Mouse (Mus musculus) CH12.LX (cell line): ENCODE data around the gene Shbg. TPM values are rescaled to one million over a fixed set of nuclear protein-coding genes. Genes with fewer than 3 reads are reported as not detected.

Experiments
- DNase-seq: peaks from one replicate; pipeline ENCODE4 v3.0.0-alpha.2; 2013; ENCODE audit errors: extremely low read depth
- H3K27ac ChIP-seq: 2 replicates; pipeline ENCODE4 v1.5.1; 2012; ENCODE audit warnings: low read depth, mild to moderate bottlenecking, control low read depth, moderate library complexity; ENCODE audit not compliant: insufficient read depth
- H3K27me3 ChIP-seq: replicated peaks from 2 replicates; pipeline ENCODE3; 2012; ENCODE audit warnings: inconsistent platforms
- H3K36me3 ChIP-seq, 2 experiments: replicated peaks in 1 of 2; 2 replicates each; pipeline versions ENCODE3 to v1.6.1; 2012; ENCODE audit warnings: inconsistent platforms in 1 of 2, low read length in 1 of 2, mild to moderate bottlenecking in 1 of 2, mixed read lengths in 1 of 2, moderate library complexity in 1 of 2; ENCODE audit not compliant: control insufficient read depth in 1 of 2, insufficient read depth in 1 of 2
- H3K4me1 ChIP-seq, 2 experiments: 2 replicates each; pipeline ENCODE4 v1.6.1; 2012; ENCODE audit warnings: inconsistent platforms in 1 of 2, moderate library complexity in 1 of 2; ENCODE audit not compliant: insufficient read depth in 2 of 2, control insufficient read depth in 1 of 2
- H3K4me2 ChIP-seq: 2 replicates; pipeline ENCODE4 v1.6.1; 2012; ENCODE audit warnings: low read depth, mild to moderate bottlenecking, control low read depth; ENCODE audit not compliant: poor library complexity, insufficient read depth, severe bottlenecking
- H3K4me3 ChIP-seq, 3 experiments: fragments of 150-350 bp in 1 of 3; sonication (generic) in 1 of 3; replicated peaks in 1 of 3; 2 replicates each; pipeline versions ENCODE3 to v1.5.1; 2011 to 2012; ENCODE audit warnings: low read depth in 2 of 3, low read length in 2 of 3, mild to moderate bottlenecking in 2 of 3, moderate library complexity in 2 of 3, control low read depth in 1 of 3, improper control_type of control experiment in 1 of 3, inconsistent platforms in 1 of 3, mixed read lengths in 1 of 3; ENCODE audit not compliant: poor library complexity in 1 of 3
- H3K79me2 ChIP-seq: replicated peaks from 2 replicates; pipeline ENCODE4 v1.6.1; 2012; ENCODE audit warnings: mild to moderate bottlenecking, moderate library complexity; ENCODE audit not compliant: control insufficient read depth, poor library complexity, insufficient read depth, severe bottlenecking; ENCODE audit errors: extremely low read depth
- H3K9ac ChIP-seq: 2 replicates; pipeline ENCODE4 v1.6.1; 2012; ENCODE audit warnings: low read depth, mild to moderate bottlenecking, control low read depth, moderate library complexity; ENCODE audit not compliant: insufficient read depth
- H3K9me3 ChIP-seq: replicated peaks from 2 replicates; pipeline ENCODE3; 2012; ENCODE audit warnings: low read length, inconsistent platforms, mixed read lengths
- BHLHE40 ChIP-seq: IDR thresholded peaks from 2 replicates; pipeline ENCODE4 v1.6.1; 2011; ENCODE audit warnings: mild to moderate bottlenecking, low read depth, low read length, improper control_type of control experiment
- MYC ChIP-seq: IDR thresholded peaks from 2 replicates; pipeline ENCODE4 v1.6.1; 2011; ENCODE audit warnings: low read depth, mild to moderate bottlenecking, improper control_type of control experiment, low read length
- PAX5 ChIP-seq: IDR thresholded peaks from 2 replicates; pipeline ENCODE4 v1.6.1; 2012; ENCODE audit warnings: low read length, inconsistent platforms, mixed read lengths
- TCF12 ChIP-seq: IDR thresholded peaks from 2 replicates; pipeline ENCODE4 v1.6.1; 2014; ENCODE audit warnings: low read depth, mild to moderate bottlenecking, inconsistent platforms, low read length, improper control_type of control experiment
- dilution Hi-C: fragments of 300-500 bp; cut with MboI; formaldehyde crosslinking; loops from 2 replicates; pipeline ENCODE4 v1.14.3; 2020; ENCODE audit warnings: low sequenced_read_pairs; ENCODE audit not compliant: extremely low pct_unique_long_range_greater_than_20kb, extremely low pct_ligation_motif_present
- in situ Hi-C: fragments of 300-500 bp; cut with MboI; formaldehyde crosslinking; loops from 3 replicates; pipeline ENCODE4 v1.14.3; 2019; ENCODE audit warnings: low sequenced_read_pairs, low pct_ligation_motif_present, low pct_unique_long_range_greater_than_20kb, mixed read lengths
- polyA plus RNA-seq: library from polyadenylated mRNA; unstranded; fragments of >175 nt; gene quantifications from 2 replicates; pipeline ENCODE4 v1.2.1, GENCODE M21; 2012; ENCODE audit warnings: low read depth; ENCODE audit not compliant: insufficient read length
- total RNA-seq, 2 experiments: library from RNA; depleted of rRNA; stranded (reverse); fragments of 300-350 nt in 1 of 2; fragments of >200 nt in 1 of 2; gene quantifications; 2 replicates each; pipeline ENCODE4 v1.2.3; 2012 to 2014

The Shbg gene
- total and polyA plus RNA-seq, 3 experiments, result not detected

GRCm38 (mm10) chr11:69565131-69565530, 52.6 kb downstream of the Shbg start:
- no peaks in the 10 kb centered on the region for H3K4me1 ChIP-seq

More at GRCm38 (mm10) chr11:69565131-69565530, 52.6 kb downstream of the Shbg start:
- TF ChIP-seq MYC, result no peak
- TF ChIP-seq PAX5, result no peak
- TF ChIP-seq TCF12, result no peak
- TF ChIP-seq BHLHE40, result no peak
- dilution Hi-C loops (no loop called here), in situ Hi-C loops (no loop called here)
- H3K27me3 ChIP-seq, result no peaks in the 10 kb centered on the region
- H3K4me2 ChIP-seq, result no peak overlapping the region
- H3K27ac ChIP-seq, result no peak overlapping the region
- 0 out of 2 replicates have a peak, but pooled peaks cover 8% of the 10 kb centered on the region for H3K79me2 ChIP-seq
- H3K4me3 ChIP-seq, result no peak overlapping the region
- peaks cover 73 to 94% of the 10 kb centered on the region in 2 experiments for H3K36me3 ChIP-seq
- H3K9ac ChIP-seq, result no peak overlapping the region
- H3K9me3 ChIP-seq, result no peaks in the 10 kb centered on the region
- no peak for DNase-seq

Other genes starting within 250 kb of the Shbg start
Only the 20 nearest of the 33 such genes appear.
- gene Dnah2, start 68.8 kb downstream of the Shbg start, total RNA-seq (2012; rRNA removed), result under 0.01 TPM in 1 of 2 replicates, not detected in the other
- gene Dnah2, start 68.8 kb downstream of the Shbg start, total RNA-seq (2014; rRNA removed), result not detected in 2 replicates
- gene Dnah2, start 68.8 kb downstream of the Shbg start, polyA plus RNA-seq, result 0.03 and 0.04 TPM in 2 replicates
- gene Efnb3, start 57.7 kb downstream of the Shbg start, total RNA-seq (2012; rRNA removed), result 1.1 and 1.3 TPM in 2 replicates
- 0.56 and 1.0 TPM in 2 replicates for gene Efnb3, start 57.7 kb downstream of the Shbg start, total RNA-seq (2014; rRNA removed)
- gene Efnb3, start 57.7 kb downstream of the Shbg start, polyA plus RNA-seq, result 2.7 and 2.8 TPM in 2 replicates
- 34.2 and 40.8 TPM in 2 replicates for gene Wrap53, start 37.6 kb downstream of the Shbg start, total RNA-seq (2012; rRNA removed)
- gene Wrap53, start 37.6 kb downstream of the Shbg start, total RNA-seq (2014; rRNA removed), result 25.4 and 26.4 TPM in 2 replicates
- gene Wrap53, start 37.6 kb downstream of the Shbg start, polyA plus RNA-seq, result 35.3 and 36.0 TPM in 2 replicates
- gene Trp53, start 37.5 kb downstream of the Shbg start, total RNA-seq (2012; rRNA removed), result 104 and 107 TPM in 2 replicates
- 15.7 and 24.9 TPM in 2 replicates for gene Trp53, start 37.5 kb downstream of the Shbg start, total RNA-seq (2014; rRNA removed)
- gene Trp53, start 37.5 kb downstream of the Shbg start, polyA plus RNA-seq, result 309 and 372 TPM in 2 replicates
- not detected in 2 replicates for gene Atp1b2, start 12.0 kb downstream of the Shbg start, total RNA-seq (2012; rRNA removed)
- not detected in 2 replicates for gene Atp1b2, start 12.0 kb downstream of the Shbg start, total RNA-seq (2014; rRNA removed)
- gene Atp1b2, start 12.0 kb downstream of the Shbg start, polyA plus RNA-seq, result 0.09 and 0.11 TPM in 2 replicates
- gene Sat2, start 4.1 kb upstream of the Shbg start, total RNA-seq (2012; rRNA removed), result 0.38 TPM in 1 of 2 replicates, not detected in the other
- not detected in 2 replicates for gene Sat2, start 4.1 kb upstream of the Shbg start, total RNA-seq (2014; rRNA removed)
- gene Sat2, start 4.1 kb upstream of the Shbg start, polyA plus RNA-seq, result not detected in 2 replicates
- 96.4 and 104 TPM in 2 replicates for gene Fxr2, start 15.1 kb upstream of the Shbg start, total RNA-seq (2012; rRNA removed)
- 83.3 and 101 TPM in 2 replicates for gene Fxr2, start 15.1 kb upstream of the Shbg start, total RNA-seq (2014; rRNA removed)
- gene Fxr2, start 15.1 kb upstream of the Shbg start, polyA plus RNA-seq, result 90.5 and 103 TPM in 2 replicates
- 0.17 and 0.34 TPM in 2 replicates for gene Sox15, start 37.4 kb upstream of the Shbg start, total RNA-seq (2012; rRNA removed)
- gene Sox15, start 37.4 kb upstream of the Shbg start, total RNA-seq (2014; rRNA removed), result not detected in 2 replicates
- gene Sox15, start 37.4 kb upstream of the Shbg start, polyA plus RNA-seq, result 0.48 and 0.54 TPM in 2 replicates
- 110 and 150 TPM in 2 replicates for gene Mpdu1, start 44.7 kb upstream of the Shbg start, total RNA-seq (2012; rRNA removed)
- gene Mpdu1, start 44.7 kb upstream of the Shbg start, total RNA-seq (2014; rRNA removed), result 175 and 210 TPM in 2 replicates
- 185 and 210 TPM in 2 replicates for gene Mpdu1, start 44.7 kb upstream of the Shbg start, polyA plus RNA-seq
- 74.8 and 82.2 TPM in 2 replicates for gene Cd68, start 48.2 kb upstream of the Shbg start, total RNA-seq (2012; rRNA removed)
- gene Cd68, start 48.2 kb upstream of the Shbg start, total RNA-seq (2014; rRNA removed), result 122 TPM in 2 replicates
- gene Cd68, start 48.2 kb upstream of the Shbg start, polyA plus RNA-seq, result 235 and 343 TPM in 2 replicates
- gene Eif4a1, start 54.5 kb upstream of the Shbg start, total RNA-seq (2012; rRNA removed), result 1,622 and 2,071 TPM in 2 replicates
- 2,161 and 2,200 TPM in 2 replicates for gene Eif4a1, start 54.5 kb upstream of the Shbg start, total RNA-seq (2014; rRNA removed)
- 1,500 and 1,728 TPM in 2 replicates for gene Eif4a1, start 54.5 kb upstream of the Shbg start, polyA plus RNA-seq
- gene Senp3, start 64.2 kb upstream of the Shbg start, total RNA-seq (2012; rRNA removed), result 116 and 157 TPM in 2 replicates
- 256 TPM in 2 replicates for gene Senp3, start 64.2 kb upstream of the Shbg start, total RNA-seq (2014; rRNA removed)
- gene Senp3, start 64.2 kb upstream of the Shbg start, polyA plus RNA-seq, result 303 and 317 TPM in 2 replicates
- gene Tnfsf13, start 67.9 kb upstream of the Shbg start, total RNA-seq (2012; rRNA removed), result 0.08 and 0.21 TPM in 2 replicates
- 0.32 and 0.35 TPM in 2 replicates for gene Tnfsf13, start 67.9 kb upstream of the Shbg start, total RNA-seq (2014; rRNA removed)
- 0.63 and 1.0 TPM in 2 replicates for gene Tnfsf13, start 67.9 kb upstream of the Shbg start, polyA plus RNA-seq
- gene Tnfsf12, start 77.9 kb upstream of the Shbg start, total RNA-seq (2012; rRNA removed), result not detected in 2 replicates
- gene Tnfsf12, start 77.9 kb upstream of the Shbg start, total RNA-seq (2014; rRNA removed), result not detected in 2 replicates
- 0.26 TPM in 1 of 2 replicates, not detected in the other for gene Tnfsf12, start 77.9 kb upstream of the Shbg start, polyA plus RNA-seq
- gene Tnfsfm13, start 78.2 kb upstream of the Shbg start, total RNA-seq (2012; rRNA removed), result 0.08 TPM in 2 replicates
- gene Tnfsfm13, start 78.2 kb upstream of the Shbg start, total RNA-seq (2014; rRNA removed), result not detected in 2 replicates
- 0.25 TPM in 1 of 2 replicates, not detected in the other for gene Tnfsfm13, start 78.2 kb upstream of the Shbg start, polyA plus RNA-seq
- 44.5 and 45.0 TPM in 2 replicates for gene Polr2a, start 140.7 kb upstream of the Shbg start, total RNA-seq (2012; rRNA removed)
- gene Polr2a, start 140.7 kb upstream of the Shbg start, total RNA-seq (2014; rRNA removed), result 10.3 and 14.8 TPM in 2 replicates
- gene Polr2a, start 140.7 kb upstream of the Shbg start, polyA plus RNA-seq, result 137 and 162 TPM in 2 replicates
- gene Slc35g3, start 144.1 kb upstream of the Shbg start, total RNA-seq (2012; rRNA removed), result not detected in 2 replicates
- not detected in 2 replicates for gene Slc35g3, start 144.1 kb upstream of the Shbg start, total RNA-seq (2014; rRNA removed)
- not detected in 2 replicates for gene Slc35g3, start 144.1 kb upstream of the Shbg start, polyA plus RNA-seq
- gene Zbtb4, start 148.0 kb upstream of the Shbg start, total RNA-seq (2012; rRNA removed), result 3.4 TPM in 2 replicates
- gene Zbtb4, start 148.0 kb upstream of the Shbg start, total RNA-seq (2014; rRNA removed), result 0.75 and 0.77 TPM in 2 replicates
- 2.3 and 3.0 TPM in 2 replicates for gene Zbtb4, start 148.0 kb upstream of the Shbg start, polyA plus RNA-seq
- gene Chrnb1, start 178.0 kb upstream of the Shbg start, total RNA-seq (2012; rRNA removed), result 2.1 and 2.2 TPM in 2 replicates
- gene Chrnb1, start 178.0 kb upstream of the Shbg start, total RNA-seq (2014; rRNA removed), result 1.9 TPM in 2 replicates
- 5.9 and 6.6 TPM in 2 replicates for gene Chrnb1, start 178.0 kb upstream of the Shbg start, polyA plus RNA-seq
- 0.92 and 0.93 TPM in 2 replicates for gene Fgf11, start 184.0 kb upstream of the Shbg start, total RNA-seq (2012; rRNA removed)
- 1.6 and 1.8 TPM in 2 replicates for gene Fgf11, start 184.0 kb upstream of the Shbg start, total RNA-seq (2014; rRNA removed)
- gene Fgf11, start 184.0 kb upstream of the Shbg start, polyA plus RNA-seq, result 3.7 and 3.9 TPM in 2 replicates